Mouse (Mus musculus) E14TG2a.4 (cell line): ENCODE data around the gene Gm10260.

Experiments
- H3K27me3 ChIP-seq: 2 replicates; pipeline ENCODE4 v1.6.1; 2014; ENCODE audit warnings: low read length, control low read depth; ENCODE audit not compliant: insufficient read depth
- H3K36me3 ChIP-seq: 2 replicates; pipeline ENCODE4 v1.6.1; 2014; ENCODE audit warnings: low read length, control low read depth; ENCODE audit not compliant: insufficient read depth
- H3K4me1 ChIP-seq: replicated peaks from 2 replicates; pipeline ENCODE4 v1.6.1; 2014; ENCODE audit warnings: low read depth, low read length, control low read depth
- H3K4me3 ChIP-seq: replicated peaks from 2 replicates; pipeline ENCODE4 v1.5.1; 2014; ENCODE audit warnings: mild to moderate bottlenecking, low read length
- H3K9me3 ChIP-seq: 2 replicates; pipeline ENCODE4 v1.6.1; 2014; ENCODE audit warnings: low read length, control low read depth
- CTCF ChIP-seq: conservative IDR thresholded peaks from 2 replicates; pipeline ENCODE4 v1.5.1; 2014; ENCODE audit warnings: low read length
- NANOG ChIP-seq: IDR thresholded peaks from 2 replicates; pipeline ENCODE4 v1.6.1; 2014; ENCODE audit warnings: borderline replicate concordance, low read length, mixed read lengths
- POU5F1 ChIP-seq: IDR thresholded peaks from 2 replicates; pipeline ENCODE4 v1.6.1; 2014; ENCODE audit warnings: low read length, borderline replicate concordance

Gene Gm10260

GRCm38 (mm10) chr13:97760532-97760931 lies at the start of gene Gm10260:
Gm10260 (minus strand) TSS chr13:97760632.
- Histone ChIP-seq H3K36me3 (no peaks in the 10 kb centered on the region), H3K9me3 (no peaks in the 10 kb centered on the region), H3K4me1 (peaks cover 20% of the 10 kb centered on the region), H3K4me3 (no peak within 1 kb of the TSS), H3K27me3 (no peaks in the 10 kb centered on the region)
- TF ChIP-seq NANOG: no peak

- peaks cover 25% of the 10 kb centered on the region for H3K4me1 ChIP-seq
- H3K36me3 ChIP-seq: peaks cover 15% of the 10 kb centered on the region
- no peaks in the 10 kb centered on the region for H3K9me3 ChIP-seq
- no peaks in the 10 kb centered on the region for H3K27me3 ChIP-seq
- no peak overlapping the region for H3K4me3 ChIP-seq
- TF ChIP-seq CTCF (no peak), POU5F1 (no peak), NANOG (no peak)
These were observed 49.4 kb upstream of the Gm10260 start for GRCm38 (mm10) chr13:97809828-97810227.

- H3K27me3 ChIP-seq: no peaks in the 10 kb centered on the region
- no peaks in the 10 kb centered on the region for H3K9me3 ChIP-seq
- peaks cover 42% of the 10 kb centered on the region for H3K4me1 ChIP-seq
- H3K36me3 ChIP-seq: peaks cover 15% of the 10 kb centered on the region
- peak overlapping the region; percentile 52 for H3K4me3 ChIP-seq
- no peak for TF ChIP-seq CTCF
- no peak for TF ChIP-seq POU5F1
- TF ChIP-seq NANOG: no peak
These were observed 45.5 kb upstream of the Gm10260 start for GRCm38 (mm10) chr13:97805907-97806306.

GRCm38 (mm10) chr13:97802386-97802785 lies 42.0 kb upstream of the Gm10260 start:
- Histone ChIP-seq H3K27me3 (no peaks in the 10 kb centered on the region), H3K9me3 (no peaks in the 10 kb centered on the region), H3K4me1 (peaks cover 42% of the 10 kb centered on the region), H3K36me3 (no peaks in the 10 kb centered on the region), H3K4me3 (peak overlapping the region; percentile 20; the same call in 1 of the 2 replicates)
- TF ChIP-seq NANOG (no peak), POU5F1 (no peak), CTCF (no peak)

GRCm38 (mm10) chr13:97797462-97797861 lies 37.0 kb upstream of the Gm10260 start:
- Histone ChIP-seq H3K4me3 (no peak overlapping the region), H3K27me3 (no peaks in the 10 kb centered on the region), H3K9me3 (no peaks in the 10 kb centered on the region), H3K4me1 (peaks cover 14% of the 10 kb centered on the region), H3K36me3 (no peaks in the 10 kb centered on the region)
- TF ChIP-seq POU5F1 (no peak), CTCF (no peak), NANOG (no peak)

GRCm38 (mm10) chr13:97794780-97795179 lies 34.3 kb upstream of the Gm10260 start:
- Histone ChIP-seq H3K4me1 (peaks cover 4% of the 10 kb centered on the region), H3K36me3 (no peaks in the 10 kb centered on the region), H3K9me3 (no peaks in the 10 kb centered on the region), H3K27me3 (no peaks in the 10 kb centered on the region), H3K4me3 (no peak overlapping the region)
- TF ChIP-seq NANOG: no peak
- no peak for TF ChIP-seq POU5F1
- TF ChIP-seq CTCF: no peak

- no peak overlapping the region for H3K4me3 ChIP-seq
- no peaks in the 10 kb centered on the region for H3K27me3 ChIP-seq
- no peaks in the 10 kb centered on the region for H3K9me3 ChIP-seq
- no peaks in the 10 kb centered on the region for H3K36me3 ChIP-seq
- peaks cover 4% of the 10 kb centered on the region for H3K4me1 ChIP-seq
- TF ChIP-seq CTCF (no peak), NANOG (no peak), POU5F1 (no peak)
These were observed 33.5 kb upstream of the Gm10260 start for GRCm38 (mm10) chr13:97793932-97794331.

- no peaks in the 10 kb centered on the region for H3K36me3 ChIP-seq
- no peaks in the 10 kb centered on the region for H3K9me3 ChIP-seq
- no peaks in the 10 kb centered on the region for H3K27me3 ChIP-seq
- H3K4me1 ChIP-seq: peaks cover 4% of the 10 kb centered on the region
- TF ChIP-seq CTCF (no peak), POU5F1 (no peak), NANOG (no peak)
- no peak overlapping the region for H3K4me3 ChIP-seq
These were observed 31.2 kb upstream of the Gm10260 start for GRCm38 (mm10) chr13:97791664-97792063.

- Histone ChIP-seq H3K9me3 (no peaks in the 10 kb centered on the region), H3K27me3 (no peaks in the 10 kb centered on the region), H3K36me3 (no peaks in the 10 kb centered on the region), H3K4me1 (peaks cover 4% of the 10 kb centered on the region), H3K4me3 (no peak overlapping the region)
- TF ChIP-seq POU5F1: no peak
- TF ChIP-seq CTCF: no peak
- TF ChIP-seq NANOG: no peak
These were observed 29.5 kb upstream of the Gm10260 start for GRCm38 (mm10) chr13:97789782-97790450.
